ENCODE assay signal across 11 mouse cellular contexts in the genomic region with DNA sequence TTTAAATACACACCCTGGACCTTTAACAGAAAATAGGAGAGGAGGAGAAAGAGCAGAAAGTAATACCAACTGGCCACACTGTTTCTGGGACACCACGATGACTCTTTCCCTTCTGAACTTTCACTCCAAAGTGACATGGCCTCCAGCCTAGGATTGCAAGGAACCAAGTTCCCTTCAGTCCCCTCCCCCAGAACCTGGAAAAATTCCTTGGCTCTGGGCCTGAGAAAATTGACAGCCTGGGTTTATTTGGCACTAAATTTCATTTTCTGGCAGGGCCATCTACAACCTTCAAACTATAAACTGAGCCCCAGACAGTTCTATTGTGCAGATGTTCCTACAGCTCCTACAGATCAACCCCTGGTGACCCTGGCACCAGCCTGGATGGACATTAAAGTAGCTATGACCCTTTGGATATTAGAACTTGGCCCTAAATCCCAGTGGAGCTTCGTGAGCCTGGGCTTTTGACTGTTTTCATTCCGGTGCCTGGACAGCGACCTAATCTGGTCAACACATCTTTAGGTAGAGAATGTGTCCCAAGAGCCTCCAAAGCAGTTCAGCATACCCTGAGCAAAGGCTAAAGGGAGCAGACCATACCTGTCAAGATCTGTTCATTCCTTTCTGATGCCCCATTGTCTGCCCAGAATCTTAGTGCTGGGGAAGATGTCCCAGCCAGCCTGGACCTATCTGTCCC. TPM values are rescaled to one million over a fixed set of nuclear protein-coding genes. Genes with fewer than 3 reads are reported as not detected.
DNase-seq lines count a peak whose midpoint lies in the region; ATAC-seq and TF ChIP-seq lines count a peak whose summit lies in the region.
"Had no signal": no experiment of that assay in that cellular context is flagged by ENCODE, and none has a peak within 500 bp of the region (broad histone marks: within the 10 kb centered on the region; RNA-seq: fewer than 3 reads in every experiment).

No protein-coding gene starts in this region.

- no peak for TF ChIP-seq CTCF in kidney, adult 2 months (conservative IDR thresholded peaks at IDR 0.05; ENCODE audit: insufficient read depth, insufficient read length, low read depth, low read length)

- no peak overlapping the region for H3K4me2 ChIP-seq in intestine, embryonic 14.5 days (ENCODE audit: low read length)
- no peak overlapping the region for H3K4me2 ChIP-seq in intestine, embryonic 15.5 days (replicated peaks)
- H3K4me2 ChIP-seq in midbrain, embryonic 14.5 days (ENCODE audit: low read length) = no peak overlapping the region; the same call in 1 of the 2 replicates

- H3K9ac ChIP-seq in intestine, embryonic 14.5 days (ENCODE audit: low read length) = no peak overlapping the region
- no peak overlapping the region for H3K9ac ChIP-seq in intestine, embryonic 15.5 days
- H3K9ac ChIP-seq in midbrain, embryonic 14.5 days (replicated peaks; ENCODE audit: low read length) = no peak overlapping the region
- H3K9ac ChIP-seq: heart, embryonic 15.5 days had no signal

- peak; percentile 51 for DNase-seq in intestine, embryonic 14.5 days (ENCODE audit: low spot score)
- peak; percentile 27 for DNase-seq in embryo, embryonic 9.5 days (ENCODE audit: extremely low spot score)
- DNase-seq in kidney, adult 2 months = peak; percentile 73
- no peak for DNase-seq in midbrain, embryonic 14.5 days
- DNase-seq in spleen, postnatal 10 days (ENCODE audit: low spot score in 2 of 2) = no peak
- no peak for DNase-seq in urinary bladder, postnatal 14 days (ENCODE audit: low spot score)
- DNase-seq: cerebellum, adult 2 months; lung, postnatal 36 days had no signal

- H3K36me3 ChIP-seq in intestine, embryonic 14.5 days (ENCODE audit: control insufficient read depth, insufficient read depth, low read length) = no peaks in the 10 kb centered on the region
- H3K36me3 ChIP-seq in intestine, embryonic 15.5 days = no peaks in the 10 kb centered on the region
- no peaks in the 10 kb centered on the region for H3K36me3 ChIP-seq in kidney, adult 2 months (ENCODE audit: control insufficient read depth, insufficient read depth, low read length)
- H3K36me3 ChIP-seq in midbrain, embryonic 14.5 days (ENCODE audit: control insufficient read depth, insufficient read depth, low read length) = no peaks in the 10 kb centered on the region
- H3K36me3 ChIP-seq: heart, embryonic 15.5 days had no signal

- ATAC-seq in intestine, embryonic 14.5 days (replicated peaks; ENCODE audit: low FRiP score, low TSS enrichment, low read depth) = 0 out of 2 replicates have a peak, but pooled peaks have one; percentile 19
- ATAC-seq in intestine, embryonic 15.5 days = no peak
- ATAC-seq in midbrain, embryonic 14.5 days (ENCODE audit: low FRiP score, low TSS enrichment) = no peak
- ATAC-seq in megakaryocyte progenitor cell, adult 5-6 weeks (replicated peaks; ENCODE audit: poor library complexity) = no peak

- TF ChIP-seq POLR2A in kidney, adult 2 months (IDR thresholded peaks at IDR 0.05; ENCODE audit: low read depth, low read length) = no peak

- H3K4me3 ChIP-seq in intestine, embryonic 14.5 days (ENCODE audit: low read depth, low read length) = no peak overlapping the region
- H3K4me3 ChIP-seq in intestine, embryonic 15.5 days (replicated peaks) = no peak overlapping the region
- no peak overlapping the region for H3K4me3 ChIP-seq in kidney, adult 2 months (ENCODE audit: insufficient read depth, low read depth, low read length)
- H3K4me3 ChIP-seq in midbrain, embryonic 14.5 days (replicated peaks; ENCODE audit: low read depth, low read length) = no peak overlapping the region
- H3K4me3 ChIP-seq: heart, embryonic 15.5 days had no signal

- no peaks in the 10 kb centered on the region for H3K9me3 ChIP-seq in intestine, embryonic 14.5 days (ENCODE audit: control insufficient read depth, low read length)
- no peaks in the 10 kb centered on the region for H3K9me3 ChIP-seq in intestine, embryonic 15.5 days
- H3K9me3 ChIP-seq in midbrain, embryonic 14.5 days (ENCODE audit: control insufficient read depth, low read length) = no peaks in the 10 kb centered on the region
- H3K9me3 ChIP-seq: heart, embryonic 15.5 days had no signal

- H3K27ac ChIP-seq in intestine, embryonic 14.5 days (ENCODE audit: low read depth) = peak overlapping the region; percentile 36; the same call in 1 of the 2 replicates
- no peak overlapping the region for H3K27ac ChIP-seq in intestine, embryonic 15.5 days
- H3K27ac ChIP-seq in kidney, adult 2 months (ENCODE audit: insufficient read depth, low read depth, low read length) = no peak overlapping the region
- peak overlapping the region; percentile 80 for H3K27ac ChIP-seq in midbrain, embryonic 14.5 days (replicated peaks; ENCODE audit: low read depth, low read length)
- H3K27ac ChIP-seq: heart, embryonic 15.5 days had no signal

- peaks cover 20% of the 10 kb centered on the region; the same call in 1 of the 2 replicates for H3K4me1 ChIP-seq in intestine, embryonic 14.5 days (replicated peaks; ENCODE audit: control insufficient read depth, insufficient read depth, low read length)
- H3K4me1 ChIP-seq in intestine, embryonic 15.5 days (replicated peaks) = peaks cover 16% of the 10 kb centered on the region
- H3K4me1 ChIP-seq in kidney, adult 2 months (ENCODE audit: control insufficient read depth, insufficient read depth, low read length) = peaks cover 11% of the 10 kb centered on the region
- peaks cover 19% of the 10 kb centered on the region for H3K4me1 ChIP-seq in midbrain, embryonic 14.5 days (ENCODE audit: control insufficient read depth, insufficient read depth, low read length)

- no peaks in the 10 kb centered on the region for H3K27me3 ChIP-seq in intestine, embryonic 14.5 days (replicated peaks; ENCODE audit: control insufficient read depth, insufficient read depth, low read length)
- H3K27me3 ChIP-seq in intestine, embryonic 15.5 days (replicated peaks) = no peaks in the 10 kb centered on the region
- no peaks in the 10 kb centered on the region for H3K27me3 ChIP-seq in kidney, adult 2 months (replicated peaks; ENCODE audit: control insufficient read depth, insufficient read depth, low read length)
- no peaks in the 10 kb centered on the region for H3K27me3 ChIP-seq in midbrain, embryonic 14.5 days (ENCODE audit: control insufficient read depth, insufficient read depth, low read length)
- H3K27me3 ChIP-seq: heart, embryonic 15.5 days had no signal

- 31% methylated on average over 4 of the region's 4 CpGs for WGBS in intestine, embryonic 14.5 days
- WGBS in intestine, embryonic 15.5 days = 35% methylated on average over 4 of the region's 4 CpGs
- 31% methylated on average over 4 of the region's 4 CpGs for WGBS in kidney, adult 2 months
- 61% methylated on average over 4 of the region's 4 CpGs for WGBS in midbrain, embryonic 14.5 days

RNA-seq across cellular contexts. Expression of gene Gpr156, which starts 48.2 kb away (rescaled TPM):
- polyA plus RNA-seq in intestine, embryonic 14.5 days (2014; fragmentation: Nextera tagmentation; extraction: Ambion mirVana) = 0.42 and 0.61 TPM in 2 replicates
- polyA plus RNA-seq in intestine, embryonic 15.5 days (2015; fragmentation: Nextera tagmentation; extraction: Ambion mirVana) = 0.11 and 0.23 TPM in 2 replicates
- polyA plus RNA-seq in kidney, adult 2 months (2012; rRNA removed) = 0.03 TPM in 1 of 2 replicates, not detected in the other
- polyA plus RNA-seq in midbrain, embryonic 14.5 days (2014; fragmentation: Nextera tagmentation; extraction: Ambion mirVana) = 5.6 and 7.6 TPM in 2 replicates
- total RNA-seq in megakaryocyte progenitor cell, adult 5-6 weeks (2015) = not detected in 2 replicates
- not detected in 2 replicates for total RNA-seq in megakaryocyte progenitor cell, adult 5-6 weeks (2017)

Comparison
In these comparisons a context has a peak if more than half of its experiments do, and no peak if none do; other contexts are left out.
1. H3K27ac ChIP-seq: peak in intestine, embryonic 14.5 days (single experiment) and midbrain, embryonic 14.5 days (single experiment); none in intestine, embryonic 15.5 days (single experiment) and kidney, adult 2 months (single experiment).
2. DNase-seq: peak in intestine, embryonic 14.5 days (single experiment), embryo, embryonic 9.5 days (single experiment) and kidney, adult 2 months (single experiment); none in midbrain, embryonic 14.5 days (single experiment), spleen, postnatal 10 days (0 of 2) and urinary bladder, postnatal 14 days (single experiment).